Mouse (Mus musculus) E14TG2a.4 (cell line): ENCODE measurements at regions not wholly inside any gene's neighbourhood (a gene's known extent, or its start where the extent isn't known, plus 50 kb on each side); places are given as distances from the start of the nearest gene placed in this dataset.

ENCODE experiments used
- CTCF ChIP-seq: conservative IDR thresholded peaks from 2 replicates; pipeline ENCODE4 v1.5.1; 2014; ENCODE audit warnings: low read length
- NANOG ChIP-seq: IDR thresholded peaks from 2 replicates; pipeline ENCODE4 v1.6.1; 2014; ENCODE audit warnings: borderline replicate concordance, low read length, mixed read lengths
- POU5F1 ChIP-seq: IDR thresholded peaks from 2 replicates; pipeline ENCODE4 v1.6.1; 2014; ENCODE audit warnings: low read length, borderline replicate concordance

DNA sequence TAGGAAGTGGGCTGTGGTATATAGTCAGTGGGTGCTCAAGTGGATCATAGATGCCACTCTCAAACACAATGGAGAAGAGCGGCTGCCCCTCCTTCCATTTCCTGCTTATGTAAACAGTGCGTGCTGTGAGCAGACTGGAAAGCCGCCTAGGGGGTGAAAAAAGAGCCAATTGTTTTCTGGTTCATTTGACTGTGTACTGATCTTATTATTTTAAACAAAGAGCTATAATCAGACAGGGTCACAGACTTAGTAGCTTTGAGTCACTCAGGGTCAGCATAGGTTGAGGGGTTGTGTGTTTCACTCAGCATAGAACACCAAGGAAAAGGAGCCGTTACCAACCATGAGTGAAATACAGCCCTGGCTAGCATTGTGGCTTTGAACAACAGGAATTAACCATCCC lies 390.7 kb downstream of the Ipmk start:
- TF ChIP-seq CTCF (no peak), NANOG (peak; percentile 89), POU5F1 (no peak)
